ENCODE assay signal across 24 mouse cellular contexts in genomic region chr19:31210449-31210848, GRCm38 (mm10).
DNase-seq lines count a peak whose midpoint lies in the region; ATAC-seq lines count a peak whose summit lies in the region.
"Had no signal": no experiment of that assay in that cellular context is flagged by ENCODE, and none has a peak within 500 bp of the region (broad histone marks: within the 10 kb centered on the region; RNA-seq: fewer than 3 reads in every experiment).

No protein-coding gene starts in this region.

- no peaks in the 10 kb centered on the region for H3K36me3 ChIP-seq in neural tube, embryonic 13.5 days
- H3K36me3 ChIP-seq in neural tube, embryonic 15.5 days = no peaks in the 10 kb centered on the region
- H3K36me3 ChIP-seq: embryonic facial prominence, embryonic 12.5 days; midbrain, embryonic 12.5 days had no signal

- H3K4me3 ChIP-seq in neural tube, embryonic 13.5 days = no peak overlapping the region
- H3K4me3 ChIP-seq in neural tube, embryonic 15.5 days (replicated peaks) = no peak overlapping the region
- H3K4me3 ChIP-seq: embryonic facial prominence, embryonic 12.5 days; erythroblast, embryonic 14.5 days; forebrain, embryonic 13.5 days; heart, adult 2 months; midbrain, embryonic 12.5 days had no signal

- no peaks in the 10 kb centered on the region for H3K4me1 ChIP-seq in neural tube, embryonic 13.5 days (replicated peaks)
- H3K4me1 ChIP-seq in neural tube, embryonic 15.5 days = no peaks in the 10 kb centered on the region
- H3K4me1 ChIP-seq: embryonic facial prominence, embryonic 12.5 days; forebrain, embryonic 13.5 days had no signal

- H3K27me3 ChIP-seq in neural tube, embryonic 13.5 days = no peaks in the 10 kb centered on the region
- no peaks in the 10 kb centered on the region for H3K27me3 ChIP-seq in neural tube, embryonic 15.5 days (replicated peaks)
- H3K27me3 ChIP-seq: embryonic facial prominence, embryonic 12.5 days; forebrain, embryonic 13.5 days; midbrain, embryonic 12.5 days had no signal

- intact Hi-C loops in left cerebral cortex, postnatal 4 days (cut with DNase I) = no loop called here

- ATAC-seq in neural tube, embryonic 13.5 days (ENCODE audit: low read depth) = peak; percentile 47; the same call in 1 of the 2 replicates
- no peak for ATAC-seq in neural tube, embryonic 15.5 days (ENCODE audit: low FRiP score)
- peak; percentile 99 for ATAC-seq in activated CD4-positive, CD25-positive, alpha-beta regulatory T cell, adult 4 months
- ATAC-seq: forebrain, embryonic 13.5 days; hindbrain, embryonic 16.5 days had no signal

- H3K4me2 ChIP-seq in neural tube, embryonic 13.5 days = no peak overlapping the region
- no peak overlapping the region for H3K4me2 ChIP-seq in neural tube, embryonic 15.5 days
- H3K4me2 ChIP-seq: embryonic facial prominence, embryonic 12.5 days; forebrain, embryonic 13.5 days; midbrain, embryonic 12.5 days had no signal

- WGBS in neural tube, embryonic 13.5 days = 61% methylated on average over 2 of the region's 2 CpGs
- 40% methylated on average over 2 of the region's 2 CpGs for WGBS in neural tube, embryonic 15.5 days

- no peak overlapping the region for H3K9ac ChIP-seq in neural tube, embryonic 13.5 days
- no peak overlapping the region for H3K9ac ChIP-seq in neural tube, embryonic 15.5 days (replicated peaks)
- H3K9ac ChIP-seq: embryonic facial prominence, embryonic 12.5 days; forebrain, embryonic 13.5 days; midbrain, embryonic 12.5 days had no signal

- peak; percentile 86 for DNase-seq in CD4-positive, CD25-positive, alpha-beta regulatory T cell, adult 2 months (ENCODE audit: low read depth, low spot score)
- DNase-seq in naive thymus-derived CD4-positive, alpha-beta T cell, adult 2 months (ENCODE audit: low read depth) = peak; percentile 83
- DNase-seq in adrenal gland, postnatal 10 days = no peak
- DNase-seq in left cerebral cortex, postnatal 4 days = no peak
- no peak for DNase-seq in kidney, postnatal 25 days
- DNase-seq: cerebellum, adult 8-10 months; gastrocnemius, postnatal 14 days; heart, adult 2 months; heart, postnatal 4 days; kidney, adult 18-20 months; liver; lung, adult 2 months; lung, postnatal 4 days; right cerebral cortex, postnatal 4 days; thymus, adult 18-20 months had no signal

- H3K27ac ChIP-seq in neural tube, embryonic 13.5 days (replicated peaks) = 0 out of 2 replicates have a peak overlapping the region, but pooled peaks have one; percentile 52
- no peak overlapping the region for H3K27ac ChIP-seq in neural tube, embryonic 15.5 days (replicated peaks)
- H3K27ac ChIP-seq: embryonic facial prominence, embryonic 12.5 days; forebrain, embryonic 13.5 days; heart, adult 2 months; kidney, postnatal 0 days; midbrain, embryonic 12.5 days had no signal

- no peaks in the 10 kb centered on the region for H3K9me3 ChIP-seq in neural tube, embryonic 13.5 days
- no peaks in the 10 kb centered on the region for H3K9me3 ChIP-seq in neural tube, embryonic 15.5 days (replicated peaks)
- H3K9me3 ChIP-seq: embryonic facial prominence, embryonic 12.5 days; forebrain, embryonic 13.5 days; midbrain, embryonic 12.5 days had no signal

Comparison
In these comparisons a context has a peak if more than half of its experiments do, and no peak if none do; other contexts are left out.
1. DNase-seq: peak in CD4-positive, CD25-positive, alpha-beta regulatory T cell, adult 2 months (single experiment) and naive thymus-derived CD4-positive, alpha-beta T cell, adult 2 months (single experiment); none in adrenal gland, postnatal 10 days (single experiment), left cerebral cortex, postnatal 4 days (single experiment) and kidney, postnatal 25 days (0 of 2).